In the genomic region with DNA sequence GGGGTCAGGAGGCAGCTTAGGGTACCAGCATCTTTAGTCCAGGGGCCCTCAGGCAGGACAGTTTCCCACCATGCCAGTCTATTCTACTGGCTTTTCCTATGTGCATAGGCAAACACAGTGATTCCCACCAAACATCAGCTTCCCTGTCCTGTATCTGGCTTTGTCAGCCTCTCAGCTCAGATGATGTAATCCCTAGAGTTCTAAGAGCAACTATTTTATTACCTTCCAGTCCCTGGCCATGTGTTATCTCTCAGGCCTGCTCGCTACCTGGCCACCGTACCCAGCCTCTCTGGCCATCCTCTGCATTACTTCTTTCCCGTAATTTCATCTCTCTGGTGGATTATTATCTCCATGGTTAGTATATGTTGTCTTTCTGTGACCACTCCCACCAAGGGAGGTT, we compare ENCODE assay signal across 39 mouse cellular contexts. TPM values are rescaled to one million over a fixed set of nuclear protein-coding genes. Genes with fewer than 3 reads are reported as not detected.
"Had no signal": no experiment of that assay in that cellular context is flagged by ENCODE, and none has a peak within 500 bp of the region (broad histone marks: within the 10 kb centered on the region; RNA-seq: fewer than 3 reads in every experiment).

No protein-coding gene starts in this region.

- H3K4me3 ChIP-seq: gastrocnemius, adult 2 months; heart, embryonic 10.5 days; heart, embryonic 12.5 days; hindbrain, embryonic 13.5 days; hindbrain, embryonic 15.5 days; layer of hippocampus, adult 2 months; left cerebral cortex, adult 2 months; limb, embryonic 10.5 days; limb, embryonic 12.5 days; liver, embryonic 13.5 days; liver, embryonic 15.5 days had no signal

- H3K9ac ChIP-seq: heart, embryonic 12.5 days; hindbrain, embryonic 13.5 days; hindbrain, embryonic 15.5 days; limb, embryonic 12.5 days; liver, embryonic 13.5 days; liver, embryonic 15.5 days had no signal

- DNase-seq: gastrocnemius, adult 2 months; gastrocnemius, postnatal 10 days; gastrocnemius, postnatal 25 days; heart, adult 18-20 months; heart, postnatal 14 days; heart, postnatal 36 days; kidney, adult 18-20 months; kidney, adult 8-10 months; kidney, postnatal 10 days; kidney, postnatal 25 days; kidney, postnatal 4 days; liver; liver, embryonic 13.5 days had no signal

- H3K36me3 ChIP-seq: heart, embryonic 12.5 days; hindbrain, embryonic 15.5 days had no signal

- H3K27ac ChIP-seq: gastrocnemius, adult 2 months; heart, embryonic 10.5 days; hindbrain, embryonic 13.5 days; hindbrain, embryonic 15.5 days; hindbrain, postnatal 0 days; layer of hippocampus, adult 2 months; left cerebral cortex, adult 2 months; limb, embryonic 10.5 days; limb, embryonic 12.5 days; liver, embryonic 13.5 days; liver, embryonic 15.5 days had no signal

- H3K27me3 ChIP-seq: hindbrain, embryonic 13.5 days; hindbrain, embryonic 15.5 days; limb, embryonic 12.5 days; liver, embryonic 13.5 days; liver, embryonic 15.5 days had no signal

- ATAC-seq: hindbrain, postnatal 0 days had no signal

- H3K9me3 ChIP-seq: heart, embryonic 10.5 days; heart, embryonic 12.5 days; hindbrain, embryonic 13.5 days; hindbrain, embryonic 15.5 days; limb, embryonic 10.5 days; limb, embryonic 12.5 days; liver, embryonic 13.5 days; liver, embryonic 15.5 days had no signal

- H3K4me2 ChIP-seq: heart, embryonic 12.5 days; hindbrain, embryonic 13.5 days; hindbrain, embryonic 15.5 days; limb, embryonic 12.5 days; liver, embryonic 11.5 days; liver, embryonic 13.5 days; liver, embryonic 15.5 days had no signal

RNA-seq across cellular contexts. Expression of a gene that starts 38.6 kb away (rescaled TPM):
- total RNA-seq: gastrocnemius, adult 2 months; gastrocnemius, postnatal 10 days; gastrocnemius, postnatal 25 days; gastrocnemius, postnatal 4 days; granulocyte monocyte progenitor cell, adult 5-6 weeks; heart, adult 18-20 months; heart, adult 8-10 months; heart, postnatal 14 days; heart, postnatal 36 days; hematopoietic stem cell, adult 5-6 weeks; hindbrain, postnatal 0 days; layer of hippocampus, adult 2 months; layer of hippocampus, postnatal 10 days; layer of hippocampus, postnatal 25 days; left cerebral cortex, adult 2 months; left cerebral cortex, postnatal 14 days; left cerebral cortex, postnatal 36 days had no signal
- polyA plus RNA-seq: heart, embryonic 10.5 days; heart, embryonic 12.5 days; heart, embryonic 14.5 days; heart, embryonic 16.5 days; hindbrain, embryonic 11.5 days; hindbrain, embryonic 13.5 days; hindbrain, embryonic 15.5 days; hindbrain, postnatal 0 days; intestine, embryonic 14.5 days; kidney, embryonic 14.5 days; kidney, embryonic 16.5 days; limb, embryonic 10.5 days; limb, embryonic 12.5 days; limb, embryonic 14.5 days; liver, embryonic 11.5 days; liver, embryonic 13.5 days; liver, embryonic 15.5 days had no signal
